Mouse (Mus musculus): ENCODE data around the gene Ptgfrn. TPM values are rescaled to one million over a fixed set of nuclear protein-coding genes. Genes with fewer than 3 reads are reported as not detected.

Gene Ptgfrn
- polyA plus RNA-seq, 1 experiment, result 62.8 TPM

- Histone ChIP-seq H3K79me2 (ENCODE audit: control insufficient read depth, insufficient read depth) (no peaks in the 10 kb centered on the region), H3K4me3 (no peak overlapping the region)
- TF ChIP-seq CEBPB (IDR thresholded peaks at IDR 0.05; ENCODE audit: insufficient read depth, poor library complexity, severe bottlenecking), result no peak
- no peak for TF ChIP-seq SRF (IDR thresholded peaks at IDR 0.05; ENCODE audit: control insufficient read depth, insufficient read length, low read depth)
- no peak for TF ChIP-seq TCF12 (IDR thresholded peaks at IDR 0.05; ENCODE audit: insufficient read depth, poor library complexity, severe bottlenecking)
- TF ChIP-seq REST (IDR thresholded peaks at IDR 0.05; ENCODE audit: insufficient read depth, insufficient read length), result no peak
- TF ChIP-seq E2F4 (IDR thresholded peaks at IDR 0.05; ENCODE audit: insufficient read depth), result no peak
- TF ChIP-seq MYOD1 (IDR thresholded peaks at IDR 0.05; ENCODE audit: control insufficient read depth in 1 of 3, insufficient read length in 2 of 3, low read depth in 2 of 3), result no peak
- no peak for TF ChIP-seq MAX (IDR thresholded peaks at IDR 0.05; ENCODE audit: low read depth)
- TF ChIP-seq POLR2AphosphoS2 (IDR thresholded peaks at IDR 0.05; ENCODE audit: insufficient read length, low read depth), result no peak
- TF ChIP-seq MYOG (IDR thresholded peaks at IDR 0.05; ENCODE audit: control insufficient read depth in 1 of 3, insufficient read depth in 1 of 3, insufficient read length in 2 of 3, low read depth in 2 of 3), result no peak
- TF ChIP-seq USF1 (IDR thresholded peaks at IDR 0.05; ENCODE audit: low read depth), result no peak
- TF ChIP-seq TCF3 (IDR thresholded peaks at IDR 0.05; ENCODE audit: insufficient read length, low read depth), result no peak
- TF ChIP-seq POLR2A (IDR thresholded peaks at IDR 0.05; ENCODE audit: insufficient read length, low read depth), result no peak
Observed at GRCm38 (mm10) chr3:101146126-101146772, 36.2 kb upstream of the Ptgfrn start.

DNA sequence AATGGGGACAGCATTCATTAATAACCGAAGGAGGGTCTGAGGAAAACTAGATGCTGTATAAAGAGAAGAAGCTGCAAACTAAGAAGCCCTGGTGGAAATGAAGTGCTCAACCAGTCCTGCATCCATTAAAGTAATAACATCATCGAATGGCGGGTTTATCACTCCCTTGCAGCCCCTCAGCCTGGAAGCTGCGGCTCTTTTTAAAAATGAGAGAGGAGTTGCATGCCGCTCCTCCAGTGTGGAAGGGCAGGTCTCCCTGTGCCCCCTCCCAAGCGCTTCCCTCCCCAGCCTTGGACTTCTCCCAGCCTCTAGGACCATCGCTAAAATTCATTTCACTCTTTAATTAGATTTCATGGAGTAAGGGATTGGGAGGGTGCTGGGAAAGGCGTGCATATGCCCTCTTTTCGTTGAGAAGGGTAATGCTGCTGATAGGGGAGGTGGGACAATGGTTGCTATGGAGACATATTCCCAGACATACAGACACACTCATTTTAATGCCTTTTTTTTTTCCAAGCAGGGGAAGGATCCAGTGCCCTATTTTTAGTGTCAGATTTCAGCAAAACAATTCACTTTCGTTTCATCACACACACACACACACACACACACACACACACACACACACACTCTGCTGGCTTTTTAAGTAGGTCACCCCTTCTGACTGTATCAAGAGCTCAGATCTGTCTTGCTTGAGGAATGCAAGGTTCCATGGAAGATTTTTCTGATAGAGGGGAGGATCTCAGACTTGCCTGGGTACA is 35.4 kb upstream of the Ptgfrn start:
- peak overlapping the region; percentile 32 for H3K4me2 ChIP-seq (ENCODE audit: low read depth)
- no peak overlapping the region for H3K4me3 ChIP-seq
- no peak overlapping the region for H3ac ChIP-seq (ENCODE audit: control insufficient read depth, insufficient read length)
- H3K27me3 ChIP-seq (ENCODE audit: control insufficient read depth, insufficient read depth, insufficient read length), result no peaks in the 10 kb centered on the region
- no peaks in the 10 kb centered on the region for H3K36me3 ChIP-seq (ENCODE audit: control insufficient read depth, insufficient read depth)
- TF ChIP-seq USF1 (IDR thresholded peaks at IDR 0.05; ENCODE audit: low read depth) (no peak), REST (IDR thresholded peaks at IDR 0.05; ENCODE audit: insufficient read depth, insufficient read length) (no peak), TCF3 (IDR thresholded peaks at IDR 0.05; ENCODE audit: insufficient read length, low read depth) (no peak), MYOD1 (IDR thresholded peaks at IDR 0.05; ENCODE audit: control insufficient read depth in 1 of 3, insufficient read length in 2 of 3, low read depth in 2 of 3) (no peak), TCF12 (IDR thresholded peaks at IDR 0.05; ENCODE audit: insufficient read depth, poor library complexity, severe bottlenecking) (no peak), SRF (IDR thresholded peaks at IDR 0.05; ENCODE audit: control insufficient read depth, insufficient read length, low read depth) (no peak), POLR2AphosphoS2 (IDR thresholded peaks at IDR 0.05; ENCODE audit: insufficient read length, low read depth) (no peak), MAX (IDR thresholded peaks at IDR 0.05; ENCODE audit: low read depth) (no peak), E2F4 (IDR thresholded peaks at IDR 0.05; ENCODE audit: insufficient read depth) (no peak), MYOG (IDR thresholded peaks at IDR 0.05; ENCODE audit: control insufficient read depth in 1 of 3, insufficient read depth in 1 of 3, insufficient read length in 2 of 3, low read depth in 2 of 3) (no peak), POLR2A (IDR thresholded peaks at IDR 0.05; ENCODE audit: insufficient read length, low read depth) (no peak), CEBPB (IDR thresholded peaks at IDR 0.05; ENCODE audit: insufficient read depth, poor library complexity, severe bottlenecking) (no peak)
- H3K79me2 ChIP-seq (ENCODE audit: control insufficient read depth, insufficient read depth), result no peaks in the 10 kb centered on the region

More at GRCm38 (mm10) chr3:101146126-101146772, 36.2 kb upstream of the Ptgfrn start:
- no peak overlapping the region for H3ac ChIP-seq (ENCODE audit: control insufficient read depth, insufficient read length)
- H3K27me3 ChIP-seq (ENCODE audit: control insufficient read depth, insufficient read depth, insufficient read length), result no peaks in the 10 kb centered on the region
- no peaks in the 10 kb centered on the region for H3K36me3 ChIP-seq (ENCODE audit: control insufficient read depth, insufficient read depth)
- peak overlapping the region; percentile 32 for H3K4me2 ChIP-seq (ENCODE audit: low read depth)

- H3K4me2 ChIP-seq (ENCODE audit: low read depth), result peak overlapping the region; percentile 46
- no peaks in the 10 kb centered on the region for H3K27me3 ChIP-seq (ENCODE audit: control insufficient read depth, insufficient read depth, insufficient read length)
- no peaks in the 10 kb centered on the region for H3K36me3 ChIP-seq (ENCODE audit: control insufficient read depth, insufficient read depth)
- H3K79me2 ChIP-seq (ENCODE audit: control insufficient read depth, insufficient read depth), result no peaks in the 10 kb centered on the region
- no peak overlapping the region for H3K4me3 ChIP-seq
- TF ChIP-seq MYOG (IDR thresholded peaks at IDR 0.05; ENCODE audit: control insufficient read depth in 1 of 3, insufficient read depth in 1 of 3, insufficient read length in 2 of 3, low read depth in 2 of 3) (peak; percentile 9 to 52 (median 48)), USF1 (IDR thresholded peaks at IDR 0.05; ENCODE audit: low read depth) (peak; percentile 81), TCF12 (IDR thresholded peaks at IDR 0.05; ENCODE audit: insufficient read depth, poor library complexity, severe bottlenecking) (peak; percentile 35), SRF (IDR thresholded peaks at IDR 0.05; ENCODE audit: control insufficient read depth, insufficient read length, low read depth) (no peak), POLR2A (IDR thresholded peaks at IDR 0.05; ENCODE audit: insufficient read length, low read depth) (no peak), E2F4 (IDR thresholded peaks at IDR 0.05; ENCODE audit: insufficient read depth) (no peak), MYOD1 (IDR thresholded peaks at IDR 0.05; ENCODE audit: control insufficient read depth in 1 of 3, insufficient read length in 2 of 3, low read depth in 2 of 3) (peak in 2 of 3 experiments; percentile 78 to 89), TCF3 (IDR thresholded peaks at IDR 0.05; ENCODE audit: insufficient read length, low read depth) (peak; percentile 80)
- no peak overlapping the region for H3ac ChIP-seq (ENCODE audit: control insufficient read depth, insufficient read length)
Observed at GRCm38 (mm10) chr3:101144366-101144948, 34.4 kb upstream of the Ptgfrn start.

- Histone ChIP-seq H3ac (ENCODE audit: control insufficient read depth, insufficient read length) (no peak overlapping the region), H3K4me2 (ENCODE audit: low read depth) (peak overlapping the region; percentile 31), H3K27me3 (ENCODE audit: control insufficient read depth, insufficient read depth, insufficient read length) (no peaks in the 10 kb centered on the region), H3K4me3 (no peak overlapping the region), H3K36me3 (ENCODE audit: control insufficient read depth, insufficient read depth) (no peaks in the 10 kb centered on the region), H3K79me2 (ENCODE audit: control insufficient read depth, insufficient read depth) (no peaks in the 10 kb centered on the region)
- TF ChIP-seq MYOD1 (IDR thresholded peaks at IDR 0.05; ENCODE audit: control insufficient read depth in 1 of 3, insufficient read length in 2 of 3, low read depth in 2 of 3), result no peak
- no peak for TF ChIP-seq POLR2AphosphoS2 (IDR thresholded peaks at IDR 0.05; ENCODE audit: insufficient read length, low read depth)
- no peak for TF ChIP-seq E2F4 (IDR thresholded peaks at IDR 0.05; ENCODE audit: insufficient read depth)
- TF ChIP-seq TCF3 (IDR thresholded peaks at IDR 0.05; ENCODE audit: insufficient read length, low read depth), result no peak
- TF ChIP-seq USF1 (IDR thresholded peaks at IDR 0.05; ENCODE audit: low read depth), result no peak
Observed at GRCm38 (mm10) chr3:101143465-101143864, 33.4 kb upstream of the Ptgfrn start.

Data from myocyte (in vitro differentiated cells).